Mouse (Mus musculus): ENCODE results near the gene Uts2r. TPM values are rescaled to one million over a fixed set of nuclear protein-coding genes. Genes with fewer than 3 reads are reported as not detected.

Uts2r gene
- polyA plus RNA-seq, 1 experiment from 2014 or later = not detected

- H3K9me3 ChIP-seq (ENCODE audit: low read length) = no peaks in the 10 kb centered on the region
- ATAC-seq (no peak), DNase-seq (ENCODE audit: low spot score) (no peak)
- H3K36me3 ChIP-seq (ENCODE audit: insufficient read depth, low read length) = no peaks in the 10 kb centered on the region
- no peak overlapping the region for H3K4me2 ChIP-seq (replicated peaks; ENCODE audit: low read depth, low read length)
- H3K4me3 ChIP-seq (ENCODE audit: low read depth, low read length) = no peak overlapping the region
- H3K9ac ChIP-seq (replicated peaks; ENCODE audit: low read depth) = no peak overlapping the region
- no peaks in the 10 kb centered on the region for H3K4me1 ChIP-seq (ENCODE audit: insufficient read depth, low read depth, low read length)
- H3K27ac ChIP-seq (ENCODE audit: low read length) = no peak overlapping the region
- H3K27me3 ChIP-seq (replicated peaks; ENCODE audit: insufficient read depth, low read length) = no peaks in the 10 kb centered on the region
- TF ChIP-seq EP300 (IDR thresholded peaks at IDR 0.05) (no peak), CTCF (IDR thresholded peaks at IDR 0.05) (peak; percentile 43; the same call in 1 of the 2 replicates)
- 82% methylated on average over 3 of the region's 3 CpGs for WGBS
Observed at GRCm38 (mm10) chr11:121148193-121148592, 11.9 kb upstream of the Uts2r start.

- H3K4me3 ChIP-seq (ENCODE audit: low read depth, low read length) = no peak overlapping the region
- H3K36me3 ChIP-seq (ENCODE audit: insufficient read depth, low read length) = no peaks in the 10 kb centered on the region
- peaks cover 16% of the 10 kb centered on the region; the same call in 1 of the 2 replicates for H3K27me3 ChIP-seq (replicated peaks; ENCODE audit: insufficient read depth, low read length)
- H3K9ac ChIP-seq (replicated peaks; ENCODE audit: low read depth) = no peak overlapping the region
- H3K9me3 ChIP-seq (ENCODE audit: low read length) = no peaks in the 10 kb centered on the region
- TF ChIP-seq CTCF (IDR thresholded peaks at IDR 0.05) (no peak), EP300 (IDR thresholded peaks at IDR 0.05) (no peak)
- H3K4me2 ChIP-seq (replicated peaks; ENCODE audit: low read depth, low read length) = no peak overlapping the region
- H3K4me1 ChIP-seq (ENCODE audit: insufficient read depth, low read depth, low read length) = 0 out of 2 replicates have a peak, but pooled peaks cover 8% of the 10 kb centered on the region
- no peak for ATAC-seq
- no peak for DNase-seq (ENCODE audit: low spot score)
- 42% methylated on average over 4 of the region's 4 CpGs for WGBS
- H3K27ac ChIP-seq (ENCODE audit: low read length) = no peak overlapping the region
Observed at GRCm38 (mm10) chr11:121154203-121154602, 5.9 kb upstream of the Uts2r start.

- H3K4me2 ChIP-seq (replicated peaks; ENCODE audit: low read depth, low read length) = peak overlapping the region; percentile 44
- H3K4me3 ChIP-seq (ENCODE audit: low read depth, low read length) = peak overlapping the region; percentile 25
- H3K27ac ChIP-seq (ENCODE audit: low read length) = no peak overlapping the region
- H3K4me1 ChIP-seq (ENCODE audit: insufficient read depth, low read depth, low read length) = 0 out of 2 replicates have a peak, but pooled peaks cover 8% of the 10 kb centered on the region
- H3K9me3 ChIP-seq (ENCODE audit: low read length) = no peaks in the 10 kb centered on the region
- TF ChIP-seq CTCF (IDR thresholded peaks at IDR 0.05) (no peak), EP300 (IDR thresholded peaks at IDR 0.05) (no peak)
- DNase-seq (ENCODE audit: low spot score) (no peak), ATAC-seq (0 out of 2 replicates have a peak, but pooled peaks have one; percentile 28)
- peaks cover 16% of the 10 kb centered on the region; the same call in 1 of the 2 replicates for H3K27me3 ChIP-seq (replicated peaks; ENCODE audit: insufficient read depth, low read length)
- H3K9ac ChIP-seq (replicated peaks; ENCODE audit: low read depth) = no peak overlapping the region
- H3K36me3 ChIP-seq (ENCODE audit: insufficient read depth, low read length) = no peaks in the 10 kb centered on the region
- WGBS = 3% methylated on average over 45 of the region's 45 CpGs
Observed at GRCm38 (mm10) chr11:121156411-121156891, 3.6 kb upstream of the Uts2r start.

- H3K27me3 ChIP-seq (replicated peaks; ENCODE audit: insufficient read depth, low read length) = peaks cover 16% of the 10 kb centered on the region; the same call in 1 of the 2 replicates
- no peak overlapping the region for H3K4me2 ChIP-seq (replicated peaks; ENCODE audit: low read depth, low read length)
- WGBS = 85% methylated on average over 26 of the region's 26 CpGs
- no peak overlapping the region for H3K9ac ChIP-seq (replicated peaks; ENCODE audit: low read depth)
- no peak overlapping the region for H3K4me3 ChIP-seq (ENCODE audit: low read depth, low read length)
- no peaks in the 10 kb centered on the region for H3K36me3 ChIP-seq (ENCODE audit: insufficient read depth, low read length)
- H3K27ac ChIP-seq (ENCODE audit: low read length) = no peak overlapping the region
- DNase-seq (ENCODE audit: low spot score) = no peak
- TF ChIP-seq EP300 (IDR thresholded peaks at IDR 0.05) = no peak
- TF ChIP-seq CTCF (IDR thresholded peaks at IDR 0.05) = no peak
- ATAC-seq = no peak
- H3K4me1 ChIP-seq (ENCODE audit: insufficient read depth, low read depth, low read length) = 0 out of 2 replicates have a peak, but pooled peaks cover 8% of the 10 kb centered on the region
- H3K9me3 ChIP-seq (ENCODE audit: low read length) = no peaks in the 10 kb centered on the region
Observed at GRCm38 (mm10) chr11:121160636-121161346, 720 bp downstream of the Uts2r start.

- DNase-seq (ENCODE audit: low spot score) (no peak), ATAC-seq (no peak)
- Histone ChIP-seq H3K36me3 (ENCODE audit: insufficient read depth, low read length) (no peaks in the 10 kb centered on the region), H3K4me1 (ENCODE audit: insufficient read depth, low read depth, low read length) (no peaks in the 10 kb centered on the region), H3K27me3 (replicated peaks; ENCODE audit: insufficient read depth, low read length) (no peaks in the 10 kb centered on the region), H3K9ac (replicated peaks; ENCODE audit: low read depth) (no peak overlapping the region), H3K4me3 (ENCODE audit: low read depth, low read length) (no peak overlapping the region), H3K27ac (ENCODE audit: low read length) (no peak overlapping the region), H3K9me3 (ENCODE audit: low read length) (no peaks in the 10 kb centered on the region), H3K4me2 (replicated peaks; ENCODE audit: low read depth, low read length) (no peak overlapping the region)
- 70% methylated on average over 4 of the region's 4 CpGs for WGBS
- TF ChIP-seq EP300 (IDR thresholded peaks at IDR 0.05) = no peak
- no peak for TF ChIP-seq CTCF (IDR thresholded peaks at IDR 0.05)
Observed at GRCm38 (mm10) chr11:121163751-121164150, 3.7 kb downstream of the Uts2r start.

GRCm38 (mm10) chr11:121173203-121173602, 13.1 kb downstream of the Uts2r start:
- Histone ChIP-seq H3K4me1 (ENCODE audit: insufficient read depth, low read depth, low read length) (no peaks in the 10 kb centered on the region), H3K9ac (replicated peaks; ENCODE audit: low read depth) (no peak overlapping the region), H3K27ac (ENCODE audit: low read length) (no peak overlapping the region), H3K36me3 (ENCODE audit: insufficient read depth, low read length) (no peaks in the 10 kb centered on the region), H3K4me3 (ENCODE audit: low read depth, low read length) (no peak overlapping the region), H3K9me3 (ENCODE audit: low read length) (no peaks in the 10 kb centered on the region), H3K4me2 (replicated peaks; ENCODE audit: low read depth, low read length) (no peak overlapping the region), H3K27me3 (replicated peaks; ENCODE audit: insufficient read depth, low read length) (no peaks in the 10 kb centered on the region)
- TF ChIP-seq EP300 (IDR thresholded peaks at IDR 0.05) (no peak), CTCF (IDR thresholded peaks at IDR 0.05) (no peak)
- ATAC-seq (no peak), DNase-seq (ENCODE audit: low spot score) (no peak)
- 83% methylated on average over 5 of the region's 5 CpGs for whole genome bisulfite sequencing
